Mouse (Mus musculus): ENCODE measurements at regions not wholly inside any gene's neighbourhood (a gene's known extent, or its start where the extent isn't known, plus 50 kb on each side); places are given as distances from the start of the nearest gene placed in this dataset.

GRCm38 (mm10) chr5:75248279-75248678 is 96.2 kb downstream of the Pdgfra start:
- H3K4me1 ChIP-seq: peaks cover 3% of the 10 kb centered on the region; the same call in 1 of the 2 replicates
- H3K27me3 ChIP-seq: no peaks in the 10 kb centered on the region
- WGBS: 88% methylated on average over 6 of the region's 6 CpGs
- no peak overlapping the region for H3K4me3 ChIP-seq (replicated peaks)
- no peaks in the 10 kb centered on the region for H3K9me3 ChIP-seq
- no peak overlapping the region for H3K27ac ChIP-seq
- H3K4me2 ChIP-seq: no peak overlapping the region
- ATAC-seq (ENCODE audit: low FRiP score): no peak
- H3K9ac ChIP-seq: no peak overlapping the region
- no peaks in the 10 kb centered on the region for H3K36me3 ChIP-seq (replicated peaks)

DNA sequence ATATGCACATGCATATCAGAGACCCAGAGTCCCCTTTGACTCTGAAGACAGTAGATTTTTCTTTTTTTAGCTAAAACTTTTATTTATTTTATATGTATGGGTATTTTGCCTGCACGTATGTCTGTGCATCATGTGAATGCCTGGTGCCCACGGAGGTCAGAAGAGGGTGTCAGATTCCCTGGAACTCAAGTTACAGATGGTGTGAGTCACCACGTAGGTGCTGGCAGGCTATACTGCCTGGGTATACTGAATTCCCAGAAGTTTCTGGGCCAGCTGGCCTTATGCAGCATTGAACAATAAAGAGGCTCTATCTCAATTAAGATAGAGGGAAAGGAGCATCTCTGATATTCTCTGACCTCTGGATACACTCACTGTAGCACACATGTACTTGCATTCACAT is 97.6 kb downstream of the Pdgfra start:
- H3K4me1 ChIP-seq: peaks cover 3% of the 10 kb centered on the region; the same call in 1 of the 2 replicates
- no peak overlapping the region for H3K27ac ChIP-seq
- H3K27me3 ChIP-seq: no peaks in the 10 kb centered on the region
- no peak overlapping the region for H3K4me3 ChIP-seq (replicated peaks)
- 81% methylated on average over 3 of the region's 3 CpGs for WGBS
- no peak overlapping the region for H3K9ac ChIP-seq
- no peak for ATAC-seq (ENCODE audit: low FRiP score)
- H3K36me3 ChIP-seq (replicated peaks): no peaks in the 10 kb centered on the region
- H3K9me3 ChIP-seq: no peaks in the 10 kb centered on the region
- H3K4me2 ChIP-seq: no peak overlapping the region

DNA sequence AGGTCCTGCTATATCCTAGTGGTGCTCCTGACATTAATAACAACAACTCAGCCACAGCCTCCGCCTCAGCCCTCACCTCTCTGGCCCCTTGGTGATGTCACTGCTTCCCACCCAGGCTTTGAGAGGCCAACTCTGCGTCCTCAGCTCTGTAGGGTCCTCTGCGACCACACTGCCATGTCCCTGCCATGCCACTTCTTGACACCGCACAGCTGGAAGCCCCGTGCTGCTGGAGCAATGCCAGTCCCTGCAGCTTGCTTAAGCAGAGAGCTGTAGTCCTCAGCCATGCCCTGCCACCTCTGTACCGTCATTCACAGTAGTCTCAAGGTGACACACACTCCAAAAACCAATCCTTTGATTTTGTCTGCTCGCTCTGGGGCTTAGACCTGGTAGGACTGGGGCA is 101.3 kb downstream of the Pdgfra start:
- no peaks in the 10 kb centered on the region for H3K36me3 ChIP-seq (replicated peaks)
- 88% methylated on average over 7 of the region's 7 CpGs for WGBS
- ATAC-seq (ENCODE audit: low FRiP score): no peak
- no peak overlapping the region for H3K27ac ChIP-seq
- no peak overlapping the region for H3K4me3 ChIP-seq (replicated peaks)
- no peaks in the 10 kb centered on the region for H3K4me1 ChIP-seq
- H3K9me3 ChIP-seq: no peaks in the 10 kb centered on the region
- H3K4me2 ChIP-seq: no peak overlapping the region
- H3K9ac ChIP-seq: no peak overlapping the region
- no peaks in the 10 kb centered on the region for H3K27me3 ChIP-seq

DNA sequence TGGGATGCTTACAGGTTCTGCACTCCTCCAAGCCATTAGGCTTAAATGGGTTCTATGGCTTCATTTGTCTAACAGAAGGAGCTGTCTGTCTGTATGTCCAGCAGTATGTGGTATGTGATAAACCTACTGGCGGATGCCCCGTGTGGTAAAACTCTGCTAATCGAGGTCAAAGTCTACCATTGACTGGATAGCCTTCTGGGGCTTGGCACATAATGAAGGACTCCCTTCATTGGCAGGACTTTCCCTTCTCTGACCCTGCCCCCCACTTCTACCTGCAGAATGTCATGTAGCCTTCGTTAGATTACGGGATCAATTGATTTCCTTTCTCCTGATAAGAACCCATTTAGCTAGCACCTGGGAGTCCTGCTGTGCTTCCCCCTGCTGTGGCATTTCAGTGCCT is 101.7 kb downstream of the Pdgfra start:
- Histone ChIP-seq H3K27ac (no peak overlapping the region), H3K4me2 (no peak overlapping the region), H3K36me3 (replicated peaks) (no peaks in the 10 kb centered on the region), H3K9ac (no peak overlapping the region), H3K4me1 (no peaks in the 10 kb centered on the region), H3K4me3 (replicated peaks) (no peak overlapping the region), H3K27me3 (no peaks in the 10 kb centered on the region), H3K9me3 (no peaks in the 10 kb centered on the region)
- WGBS: 75% methylated on average over 5 of the region's 5 CpGs
- no peak for ATAC-seq (ENCODE audit: low FRiP score)

DNA sequence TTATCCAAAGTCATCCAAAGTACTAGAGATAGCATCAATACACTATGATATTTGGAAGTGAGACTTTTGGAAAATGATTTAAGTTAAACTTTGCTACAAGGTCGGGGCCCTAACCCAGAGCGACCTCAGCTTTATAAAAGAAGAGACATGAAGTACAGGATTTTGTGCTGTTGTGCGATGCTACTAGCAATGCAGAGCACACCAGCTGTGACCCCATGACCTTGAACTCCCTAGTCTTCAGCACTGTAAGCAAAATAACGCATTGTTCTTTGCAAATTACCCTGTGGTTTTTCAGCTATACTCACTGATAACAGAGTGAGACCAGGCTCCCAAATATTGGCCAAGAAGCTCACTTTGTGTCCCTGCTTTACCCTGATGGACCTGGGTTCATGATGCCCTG is 104.1 kb downstream of the Pdgfra start:
- Histone ChIP-seq H3K36me3 (replicated peaks) (no peaks in the 10 kb centered on the region), H3K27me3 (no peaks in the 10 kb centered on the region), H3K4me2 (no peak overlapping the region), H3K9me3 (no peaks in the 10 kb centered on the region), H3K27ac (no peak overlapping the region), H3K4me3 (replicated peaks) (no peak overlapping the region), H3K9ac (no peak overlapping the region), H3K4me1 (no peaks in the 10 kb centered on the region)
- ATAC-seq (ENCODE audit: low FRiP score): no peak
- WGBS: 89% methylated on average over 4 of the region's 4 CpGs

DNA sequence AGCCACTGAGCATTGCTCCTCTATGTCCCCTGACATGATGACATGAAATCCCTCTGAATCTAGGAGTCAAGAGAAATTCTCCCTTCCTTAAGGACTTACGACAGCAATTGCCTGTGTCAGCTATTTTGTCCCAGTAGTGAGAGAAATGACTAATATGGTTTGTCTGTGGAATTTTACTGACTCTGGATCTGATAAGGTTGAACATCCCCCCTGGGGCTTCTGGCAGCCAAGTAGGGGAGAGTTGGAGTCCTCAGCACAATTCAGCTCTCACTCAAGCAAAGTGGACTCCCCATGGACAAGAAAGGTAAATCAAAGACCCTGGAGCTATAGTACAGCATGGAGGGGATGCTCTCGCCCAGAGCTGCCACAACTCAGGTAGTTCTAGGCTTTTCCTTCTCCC is 105.0 kb downstream of the Pdgfra start:
- Histone ChIP-seq H3K4me3 (replicated peaks) (no peak overlapping the region), H3K9me3 (no peaks in the 10 kb centered on the region), H3K27ac (no peak overlapping the region), H3K4me1 (no peaks in the 10 kb centered on the region), H3K27me3 (no peaks in the 10 kb centered on the region), H3K36me3 (replicated peaks) (no peaks in the 10 kb centered on the region), H3K9ac (no peak overlapping the region), H3K4me2 (no peak overlapping the region)
- no peak for ATAC-seq (ENCODE audit: low FRiP score)
- 88% methylated on average over 2 of the region's 2 CpGs for WGBS

- H3K4me3 ChIP-seq (replicated peaks): no peak overlapping the region
- H3K36me3 ChIP-seq (replicated peaks): no peaks in the 10 kb centered on the region
- no peak for ATAC-seq (ENCODE audit: low FRiP score)
- H3K9me3 ChIP-seq: no peaks in the 10 kb centered on the region
- H3K27me3 ChIP-seq: no peaks in the 10 kb centered on the region
- H3K4me2 ChIP-seq: no peak overlapping the region
- WGBS: 89% methylated on average over 10 of the region's 10 CpGs
- no peak overlapping the region for H3K9ac ChIP-seq
- H3K4me1 ChIP-seq: no peaks in the 10 kb centered on the region
- H3K27ac ChIP-seq: no peak overlapping the region
Measured at GRCm38 (mm10) chr5:75260247-75260646, 108.2 kb downstream of the Pdgfra start.

DNA sequence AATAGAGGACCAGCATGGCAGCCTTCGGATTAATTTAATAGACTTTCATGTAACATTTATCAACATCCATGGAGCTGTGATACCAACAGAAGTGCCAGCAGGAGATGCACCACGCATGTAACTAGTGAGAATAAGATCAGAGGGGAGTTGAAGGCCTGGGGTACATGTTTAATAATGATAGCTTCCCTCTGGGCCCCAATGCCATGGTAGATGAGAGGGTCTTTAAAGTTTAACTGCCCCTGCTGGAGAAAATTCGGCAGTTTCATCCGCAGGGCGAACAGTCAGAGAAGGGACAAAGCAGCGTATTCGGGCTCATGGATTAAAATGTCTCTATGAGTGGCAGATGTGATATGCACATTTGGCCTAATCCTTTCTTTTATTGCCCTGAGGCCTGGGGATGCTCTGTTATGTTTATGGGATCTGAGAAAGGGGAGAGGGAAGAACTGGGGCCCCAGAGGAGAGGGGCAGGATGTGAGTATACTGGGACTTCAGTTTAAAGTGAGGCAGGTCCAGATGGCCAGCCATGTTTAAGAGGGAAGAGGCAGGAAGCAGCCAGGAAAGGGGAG is 114.1 kb downstream of the Pdgfra start:
- H3K4me3 ChIP-seq (replicated peaks): no peak overlapping the region
- WGBS: 81% methylated on average over 7 of the region's 7 CpGs
- H3K27ac ChIP-seq: no peak overlapping the region
- no peaks in the 10 kb centered on the region for H3K27me3 ChIP-seq
- H3K4me1 ChIP-seq: peaks cover 8% of the 10 kb centered on the region; the same call in 1 of the 2 replicates
- no peaks in the 10 kb centered on the region for H3K36me3 ChIP-seq (replicated peaks)
- no peak for ATAC-seq (ENCODE audit: low FRiP score)
- no peak overlapping the region for H3K9ac ChIP-seq
- H3K4me2 ChIP-seq: no peak overlapping the region
- H3K9me3 ChIP-seq: no peaks in the 10 kb centered on the region

GRCm38 (mm10) chr5:75266871-75267270 is 114.8 kb downstream of the Pdgfra start:
- ATAC-seq (ENCODE audit: low FRiP score): no peak
- Histone ChIP-seq H3K9me3 (no peaks in the 10 kb centered on the region), H3K27me3 (no peaks in the 10 kb centered on the region), H3K4me3 (replicated peaks) (no peak overlapping the region), H3K4me2 (no peak overlapping the region), H3K36me3 (replicated peaks) (no peaks in the 10 kb centered on the region), H3K27ac (no peak overlapping the region), H3K4me1 (peaks cover 8% of the 10 kb centered on the region; the same call in 1 of the 2 replicates), H3K9ac (no peak overlapping the region)
- 84% methylated on average over 4 of the region's 4 CpGs for WGBS

DNA sequence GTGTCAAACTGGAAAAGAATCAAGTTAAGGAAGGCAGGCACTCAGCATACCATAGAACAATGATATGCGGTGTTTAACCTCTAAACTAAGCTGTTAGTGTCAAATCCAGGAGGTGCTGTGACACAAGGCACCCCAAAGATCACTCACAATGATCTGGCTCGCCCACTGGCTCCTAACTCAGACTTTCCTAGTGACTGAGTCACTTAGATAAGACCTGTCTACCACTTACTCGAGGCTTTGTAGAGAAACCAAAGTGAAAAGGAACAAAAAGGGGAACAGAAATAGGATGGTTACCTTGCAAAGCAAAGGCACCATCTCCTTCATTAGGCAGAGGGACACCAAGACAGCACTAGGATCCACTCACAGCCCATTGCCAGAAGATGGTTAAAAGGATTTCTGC is 115.7 kb downstream of the Pdgfra start:
- no peaks in the 10 kb centered on the region for H3K27me3 ChIP-seq
- no peak for ATAC-seq (ENCODE audit: low FRiP score)
- WGBS: 81% methylated on average over 3 of the region's 3 CpGs
- peaks cover 8% of the 10 kb centered on the region; the same call in 1 of the 2 replicates for H3K4me1 ChIP-seq
- no peaks in the 10 kb centered on the region for H3K36me3 ChIP-seq (replicated peaks)
- no peaks in the 10 kb centered on the region for H3K9me3 ChIP-seq
- H3K9ac ChIP-seq: no peak overlapping the region
- no peak overlapping the region for H3K4me3 ChIP-seq (replicated peaks)
- H3K27ac ChIP-seq: no peak overlapping the region
- no peak overlapping the region for H3K4me2 ChIP-seq

GRCm38 (mm10) chr5:75278041-75278440 is 125.9 kb downstream of the Pdgfra start:
- H3K4me1 ChIP-seq: no peaks in the 10 kb centered on the region
- no peak overlapping the region for H3K27ac ChIP-seq
- no peak for ATAC-seq (ENCODE audit: low FRiP score)
- no peak overlapping the region for H3K9ac ChIP-seq
- H3K36me3 ChIP-seq (replicated peaks): no peaks in the 10 kb centered on the region
- H3K27me3 ChIP-seq: 0 out of 2 replicates have a peak, but pooled peaks cover 4% of the 10 kb centered on the region
- 93% methylated on average over 3 of the region's 3 CpGs for WGBS
- H3K4me2 ChIP-seq: no peak overlapping the region
- no peak overlapping the region for H3K4me3 ChIP-seq (replicated peaks)
- no peaks in the 10 kb centered on the region for H3K9me3 ChIP-seq

DNA sequence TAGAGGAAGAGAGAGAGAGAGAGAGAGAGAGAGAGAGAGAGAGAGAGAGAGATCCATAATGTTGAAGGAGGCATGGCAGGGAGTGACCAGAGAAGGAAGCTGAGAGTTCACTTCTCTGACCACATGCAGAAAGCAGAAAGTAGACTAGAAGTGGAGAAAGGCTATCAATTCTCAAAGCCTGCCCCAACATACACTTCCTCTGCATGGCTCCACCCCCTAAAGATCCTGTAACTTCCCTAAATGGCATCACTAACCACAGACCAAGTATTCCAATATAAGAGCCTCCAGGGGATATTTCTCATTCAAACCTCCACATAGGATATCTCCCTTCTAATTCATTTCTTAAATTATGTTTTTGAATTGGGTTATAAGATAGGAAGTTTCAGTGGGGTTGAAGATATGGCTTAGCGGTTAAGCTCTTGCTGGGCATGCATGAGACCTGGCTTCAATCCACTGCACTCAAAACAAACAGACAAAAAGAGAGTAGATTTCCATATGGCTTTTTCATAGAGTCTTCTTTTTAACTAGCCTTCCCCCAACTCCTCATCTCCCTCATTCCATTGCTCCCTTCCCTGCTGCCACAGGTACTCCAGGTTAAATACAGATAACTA is 127.6 kb downstream of the Pdgfra start:
- H3K27me3 ChIP-seq: 0 out of 2 replicates have a peak, but pooled peaks cover 4% of the 10 kb centered on the region
- ATAC-seq (ENCODE audit: low FRiP score): no peak
- H3K4me3 ChIP-seq (replicated peaks): no peak overlapping the region
- WGBS: 92% methylated on average over 1 of the region's 1 CpGs
- H3K4me2 ChIP-seq: no peak overlapping the region
- H3K9me3 ChIP-seq: no peaks in the 10 kb centered on the region
- H3K36me3 ChIP-seq (replicated peaks): no peaks in the 10 kb centered on the region
- no peak overlapping the region for H3K9ac ChIP-seq
- H3K27ac ChIP-seq: no peak overlapping the region
- no peaks in the 10 kb centered on the region for H3K4me1 ChIP-seq

- Histone ChIP-seq H3K9me3 (no peaks in the 10 kb centered on the region), H3K27me3 (0 out of 2 replicates have a peak, but pooled peaks cover 4% of the 10 kb centered on the region), H3K9ac (no peak overlapping the region), H3K27ac (no peak overlapping the region), H3K4me3 (replicated peaks) (no peak overlapping the region), H3K36me3 (replicated peaks) (no peaks in the 10 kb centered on the region), H3K4me2 (no peak overlapping the region), H3K4me1 (no peaks in the 10 kb centered on the region)
- 86% methylated on average over 3 of the region's 3 CpGs for WGBS
- ATAC-seq (ENCODE audit: low FRiP score): no peak
Measured at GRCm38 (mm10) chr5:75280698-75281097, 128.6 kb downstream of the Pdgfra start.
